Mouse (Mus musculus) cortical plate, adult 2 months (tissue): ENCODE measurements at regions not wholly inside any gene's neighbourhood (a gene's known extent, or its start where the extent isn't known, plus 50 kb on each side); places are given as distances from the start of the nearest gene placed in this dataset.

ENCODE experiments used
- CTCF ChIP-seq: fragments of 200-500 bp; IDR thresholded peaks from 2 replicates; pipeline ENCODE4 v1.5.1; 2011; ENCODE audit warnings: mild to moderate bottlenecking, control low read depth, low read length; ENCODE audit not compliant: insufficient read depth; ENCODE audit errors: extremely low read depth
- POLR2A ChIP-seq: fragments of 200-500 bp; IDR thresholded peaks from 2 replicates; pipeline ENCODE4 v1.6.1; 2011; ENCODE audit warnings: mild to moderate bottlenecking, low read length, control low read depth; ENCODE audit not compliant: insufficient read depth; ENCODE audit errors: extremely low read depth

- TF ChIP-seq CTCF = no peak
- TF ChIP-seq POLR2A = no peak
Measured at GRCm38 (mm10) chr9:118357406-118357805, 120.6 kb upstream of the Eomes start.
